Mouse (Mus musculus): ENCODE data around the gene Mex3a.

DNA sequence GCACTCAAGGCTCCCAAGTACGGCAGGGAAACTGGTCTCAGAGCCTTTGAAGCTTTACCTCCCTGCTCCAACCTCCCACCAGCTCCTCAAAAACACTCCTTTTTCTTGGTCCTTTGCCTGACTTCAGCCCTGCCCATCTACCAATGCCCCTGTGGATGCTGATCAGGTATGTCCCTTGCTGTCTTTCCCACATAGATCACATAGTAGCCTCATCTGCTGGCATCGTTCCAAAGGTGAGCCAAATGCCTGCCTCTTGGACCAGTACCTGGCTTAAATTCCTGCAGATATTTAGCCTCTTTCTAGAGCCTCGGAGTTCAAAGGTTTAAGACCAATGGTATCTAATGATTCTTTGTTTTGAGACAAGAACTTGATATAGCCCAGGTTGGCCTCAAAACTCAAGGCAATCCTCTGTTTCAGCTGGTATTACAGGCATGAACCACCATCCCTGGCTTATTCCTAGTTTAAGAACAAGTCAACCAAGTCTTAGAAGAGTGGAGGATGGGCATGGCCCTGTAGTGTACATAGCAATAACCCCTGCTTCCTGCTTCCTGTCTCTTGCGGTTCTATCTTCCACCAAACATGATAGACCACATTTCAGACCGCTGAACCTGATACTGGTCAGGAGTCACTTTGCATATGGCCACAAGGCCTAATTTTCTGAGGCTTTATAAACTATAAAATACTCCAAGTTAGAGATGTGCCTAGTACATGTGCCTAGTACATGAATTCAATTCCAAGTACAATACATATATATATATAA lies 11.6 kb downstream of the Mex3a start:
- TF ChIP-seq CTCF (IDR thresholded peaks at IDR 0.05; ENCODE audit: low read depth) (no peak), EP300 (optimal IDR thresholded peaks at IDR 0.05) (no peak)

Data from stomach, postnatal 0 days (tissue).